Mouse (Mus musculus) T-helper 17 cell (primary cell): ENCODE data around the gene Alg14.

Experiments
- in situ Hi-C, 2 experiments: fragments of 300-600 bp; cut with MboI, MseI; formaldehyde crosslinking; loops; 1 replicate in 1 of 2; 2 replicates in 1 of 2; pipeline ENCODE4 v1.15.1; 2025; ENCODE audit warnings: high pct_unique_total_duplicates in 2 of 2

The Alg14 gene

GRCm38 (mm10) chr3:121277009-121277408 is 14.6 kb upstream of the Alg14 start:
- in situ Hi-C loops: loop anchor here in 1 of 2 experiments (25.0 kb wide), 1 partner anchor 1490 kb away; the partner anchor contains the start of gene Ptbp2

- in situ Hi-C loops: loop anchor here in 1 of 2 experiments (25.0 kb wide), 1 partner anchor 1490 kb away; the partner anchor contains the start of gene Ptbp2
Observed at GRCm38 (mm10) chr3:121277557-121277956, 14.0 kb upstream of the Alg14 start.

- in situ Hi-C loops: loop anchor here in 1 of 2 experiments (25.0 kb wide), 1 partner anchor 1492 kb away; the partner anchor contains the start of gene Ptbp2
Observed at GRCm38 (mm10) chr3:121279679-121280078, 11.9 kb upstream of the Alg14 start.

GRCm38 (mm10) chr3:121282998-121283397 is 8.6 kb upstream of the Alg14 start, which contains the start of gene Tmem56:
TSS of gene Tmem56 (minus strand) at chr3:121283098.
- in situ Hi-C loops: loop anchor here in 1 of 2 experiments (25.0 kb wide), 1 partner anchor 1496 kb away; the partner anchor contains the start of gene Ptbp2

- in situ Hi-C loops: loop anchor here in 1 of 2 experiments (25.0 kb wide), 1 partner anchor 1498 kb away; the partner anchor contains the start of gene Ptbp2
Observed at GRCm38 (mm10) chr3:121285219-121285618, 6.4 kb upstream of the Alg14 start.

- in situ Hi-C loops: loop anchor here in 1 of 2 experiments (25.0 kb wide), 1 partner anchor 1500 kb away; the partner anchor contains the start of gene Ptbp2
Observed at GRCm38 (mm10) chr3:121287151-121287550, 4.4 kb upstream of the Alg14 start.

GRCm38 (mm10) chr3:121290681-121291080 is 892 bp upstream of the Alg14 start:
- in situ Hi-C loops: loop anchor here in 1 of 2 experiments (5.0 to 25.0 kb wide), 2 partner anchors 128 to 1503 kb away; partner anchors contain the start of gene Ptbp2

GRCm38 (mm10) chr3:121291225-121291559 is 381 bp upstream of the Alg14 start:
- in situ Hi-C loops: loop anchor here in 1 of 2 experiments (5.0 to 25.0 kb wide), 2 partner anchors 129 to 1504 kb away; partner anchors contain the start of gene Ptbp2

- in situ Hi-C loops: loop anchor here in 1 of 2 experiments (5.0 to 25.0 kb wide), 2 partner anchors 132 to 1507 kb away; partner anchors contain the start of gene Ptbp2
Observed at GRCm38 (mm10) chr3:121294200-121294599, 2.6 kb downstream of the Alg14 start.

- in situ Hi-C loops: loop anchor here (5.0 to 25.0 kb wide), 3 partner anchors 196 to 431 kb away; no protein-coding TSS in a partner anchor
Observed at GRCm38 (mm10) chr3:121306641-121307040, 15.1 kb downstream of the Alg14 start.

- in situ Hi-C loops: loop anchor here (5.0 to 25.0 kb wide), 3 partner anchors 195 to 430 kb away; no protein-coding TSS in a partner anchor
Observed at GRCm38 (mm10) chr3:121307532-121308234, 16.1 kb downstream of the Alg14 start.

- in situ Hi-C loops: loop anchor here (5.0 to 25.0 kb wide), 3 partner anchors 193 to 428 kb away; no protein-coding TSS in a partner anchor
Observed at GRCm38 (mm10) chr3:121308935-121309334, 17.4 kb downstream of the Alg14 start.

GRCm38 (mm10) chr3:121309429-121309828 is 17.9 kb downstream of the Alg14 start:
- in situ Hi-C loops: loop anchor here (5.0 to 25.0 kb wide), 3 partner anchors 193 to 428 kb away; no protein-coding TSS in a partner anchor

- in situ Hi-C loops: loop anchor here (5.0 to 25.0 kb wide), 3 partner anchors 192 to 427 kb away; no protein-coding TSS in a partner anchor
Observed at GRCm38 (mm10) chr3:121309896-121310714, 18.5 kb downstream of the Alg14 start.

GRCm38 (mm10) chr3:121312426-121312825 is 20.9 kb downstream of the Alg14 start:
- in situ Hi-C loops: loop anchor here in 1 of 2 experiments (25.0 kb wide), 1 partner anchor 425 kb away; no protein-coding TSS in a partner anchor

- in situ Hi-C loops: loop anchor here in 1 of 2 experiments (25.0 kb wide), 1 partner anchor 424 kb away; no protein-coding TSS in a partner anchor
Observed at GRCm38 (mm10) chr3:121312979-121313378, 21.4 kb downstream of the Alg14 start.

GRCm38 (mm10) chr3:121314149-121314548 is 22.6 kb downstream of the Alg14 start:
- in situ Hi-C loops: loop anchor here in 1 of 2 experiments (25.0 kb wide), 1 partner anchor 423 kb away; no protein-coding TSS in a partner anchor

- in situ Hi-C loops: loop anchor here in 1 of 2 experiments (25.0 kb wide), 1 partner anchor 422 kb away; no protein-coding TSS in a partner anchor
Observed at GRCm38 (mm10) chr3:121315498-121315897, 23.9 kb downstream of the Alg14 start.

GRCm38 (mm10) chr3:121319906-121320305 is 28.3 kb downstream of the Alg14 start:
- in situ Hi-C loops: loop anchor here in 1 of 2 experiments (25.0 kb wide), 1 partner anchor 417 kb away; no protein-coding TSS in a partner anchor

GRCm38 (mm10) chr3:121320896-121321295 is 29.3 kb downstream of the Alg14 start:
- in situ Hi-C loops: loop anchor here in 1 of 2 experiments (25.0 kb wide), 1 partner anchor 416 kb away; no protein-coding TSS in a partner anchor
